Mouse (Mus musculus) forebrain, embryonic 16.5 days (tissue): ENCODE data around the gene Spc24. TPM values are rescaled to one million over a fixed set of nuclear protein-coding genes. Genes with fewer than 3 reads are reported as not detected.
A peak's percentile ranks its signal among the peaks of the same experiment; 100 is the strongest.

Source experiments
- ATAC-seq: fragments of 200-750 bp; cut with Nextera tagmentation; 2 replicates; pipeline ENCODE4 v1.8.0; 2017; ENCODE audit warnings: mild to moderate bottlenecking, moderate library complexity
- H3K27ac ChIP-seq: fragments of 300-500 bp; sonication (generic); 2 replicates; pipeline ENCODE4 v1.5.1; 2014; ENCODE audit warnings: low read length, control low read depth
- H3K27me3 ChIP-seq: fragments of 300-500 bp; sonication (generic); replicated peaks from 2 replicates; pipeline ENCODE4 v1.6.1; 2014; ENCODE audit warnings: low read length; ENCODE audit not compliant: control insufficient read depth, insufficient read depth
- H3K36me3 ChIP-seq: fragments of 300-500 bp; sonication (generic); 2 replicates; pipeline ENCODE4 v1.6.1; 2014; ENCODE audit not compliant: control insufficient read depth, insufficient read depth
- H3K4me1 ChIP-seq: fragments of 300-500 bp; sonication (generic); replicated peaks from 2 replicates; pipeline ENCODE4 v1.6.1; 2014; ENCODE audit warnings: low read length; ENCODE audit not compliant: control insufficient read depth, insufficient read depth
- H3K4me2 ChIP-seq: fragments of 300-500 bp; sonication (generic); 2 replicates; pipeline ENCODE4 v1.6.1; 2014; ENCODE audit warnings: mild to moderate bottlenecking, low read length, control low read depth
- H3K4me3 ChIP-seq: fragments of 300-500 bp; sonication (generic); replicated peaks from 2 replicates; pipeline ENCODE4 v1.5.1; 2014; ENCODE audit warnings: mild to moderate bottlenecking, low read length, control low read depth
- H3K9ac ChIP-seq: fragments of 300-500 bp; sonication (generic); replicated peaks from 2 replicates; pipeline ENCODE4 v1.6.1; 2014; ENCODE audit warnings: low read depth, low read length, control low read depth
- H3K9me3 ChIP-seq: fragments of 300-500 bp; sonication (generic); 2 replicates; pipeline ENCODE4 v1.6.1; 2016; ENCODE audit warnings: low read length; ENCODE audit not compliant: control insufficient read depth
- WGBS: fragments of 180-500 bp; shearing (Covaris S2); extraction: QIAGEN DNeasy Blood & Tissue Kit; methylation state at CpG from one replicate; pipeline ENCODE4 v1.1.7; 2014; 5-methylcytosine and 5-hydroxymethylcytosine counted together
- polyA plus RNA-seq: library from polyadenylated mRNA; unstranded; fragments of >200 nt; fragmentation: Nextera tagmentation; extraction: Ambion mirVana; gene quantifications from 2 replicates; pipeline ENCODE4 v1.2.1, GENCODE M21; 2015

Gene Spc24
- polyA plus RNA-seq, 1 experiment from 2014 or later: 35.1 TPM

- H3K9ac ChIP-seq: no peak overlapping the region
- ATAC-seq: no peak
Measured at GRCm38 (mm10) chr9:21726218-21726975, 33.7 kb downstream of the Spc24 start.

GRCm38 (mm10) chr9:21725224-21726121 is 34.6 kb downstream of the Spc24 start:
- H3K36me3 ChIP-seq: no peaks in the 10 kb centered on the region
- no peak overlapping the region; the same call in 1 of the 2 replicates for H3K9ac ChIP-seq
- peak overlapping the region; percentile 78 for H3K4me2 ChIP-seq
- no peak overlapping the region for H3K27ac ChIP-seq
- no peaks in the 10 kb centered on the region for H3K9me3 ChIP-seq
- 86% methylated on average over 23 of the region's 23 CpGs for WGBS
- H3K4me3 ChIP-seq: peak overlapping the region; percentile 70
- no peak for ATAC-seq
- H3K4me1 ChIP-seq: peaks cover 25% of the 10 kb centered on the region
- no peaks in the 10 kb centered on the region for H3K27me3 ChIP-seq

More at GRCm38 (mm10) chr9:21726218-21726975, 33.7 kb downstream of the Spc24 start:
- 82% methylated on average over 14 of the region's 14 CpGs for WGBS
- Histone ChIP-seq H3K4me2 (peak overlapping the region; percentile 6; the same call in 1 of the 2 replicates), H3K4me1 (peaks cover 23% of the 10 kb centered on the region), H3K9me3 (no peaks in the 10 kb centered on the region), H3K36me3 (no peaks in the 10 kb centered on the region), H3K4me3 (no peak overlapping the region), H3K27me3 (no peaks in the 10 kb centered on the region), H3K27ac (no peak overlapping the region)

- Histone ChIP-seq H3K27ac (peak overlapping the region; percentile 92), H3K9me3 (no peaks in the 10 kb centered on the region), H3K4me2 (peak overlapping the region; percentile 78), H3K4me3 (peak overlapping the region; percentile 70), H3K4me1 (peaks cover 25% of the 10 kb centered on the region), H3K9ac (peak overlapping the region; percentile 63), H3K27me3 (no peaks in the 10 kb centered on the region), H3K36me3 (no peaks in the 10 kb centered on the region)
- ATAC-seq: peak; percentile 97
- under 1% methylated on average over 16 of the region's 18 CpGs for WGBS
Measured at GRCm38 (mm10) chr9:21724147-21724536, 36.0 kb downstream of the Spc24 start.

- under 1% methylated on average over 47 of the region's 47 CpGs for WGBS
Measured at GRCm38 (mm10) chr9:21723377-21724146, 36.5 kb downstream of the Spc24 start, which contains the start of gene Ldlr. Ldlr (plus strand) TSS chr9:21723483.

GRCm38 (mm10) chr9:21721036-21721435 is 39.1 kb downstream of the Spc24 start:
- Histone ChIP-seq H3K9me3 (no peaks in the 10 kb centered on the region), H3K27ac (no peak overlapping the region), H3K4me2 (no peak overlapping the region), H3K4me1 (peaks cover 21% of the 10 kb centered on the region), H3K27me3 (no peaks in the 10 kb centered on the region), H3K9ac (no peak overlapping the region), H3K4me3 (no peak overlapping the region), H3K36me3 (no peaks in the 10 kb centered on the region)
- ATAC-seq: no peak
- 83% methylated on average over 2 of the region's 2 CpGs for WGBS

More at GRCm38 (mm10) chr9:21723377-21724146, 36.5 kb downstream of the Spc24 start, which contains the start of gene Ldlr:
- peak; percentile 84 for ATAC-seq
- H3K4me2 ChIP-seq: peak within 1 kb of the TSS; percentile 78
- H3K27me3 ChIP-seq: no peaks in the 10 kb centered on the region
- no peaks in the 10 kb centered on the region for H3K36me3 ChIP-seq
- H3K9ac ChIP-seq: peak within 1 kb of the TSS; percentile 63
- peak within 1 kb of the TSS; percentile 70 for H3K4me3 ChIP-seq
- H3K27ac ChIP-seq: peak within 1 kb of the TSS; percentile 92
- H3K4me1 ChIP-seq: peaks cover 25% of the 10 kb centered on the region
- H3K9me3 ChIP-seq: no peaks in the 10 kb centered on the region

- H3K9me3 ChIP-seq: no peaks in the 10 kb centered on the region
- ATAC-seq: no peak
- no peak overlapping the region for H3K9ac ChIP-seq
- no peak overlapping the region for H3K27ac ChIP-seq
- H3K27me3 ChIP-seq: no peaks in the 10 kb centered on the region
- 92% methylated on average over 2 of the region's 2 CpGs for WGBS
- 0 out of 2 replicates have a peak, but pooled peaks cover 3% of the 10 kb centered on the region for H3K4me1 ChIP-seq
- H3K4me2 ChIP-seq: no peak overlapping the region
- no peaks in the 10 kb centered on the region for H3K36me3 ChIP-seq
- no peak overlapping the region for H3K4me3 ChIP-seq
Measured at GRCm38 (mm10) chr9:21717015-21717414, 43.1 kb downstream of the Spc24 start.

GRCm38 (mm10) chr9:21715298-21715697 is 44.8 kb downstream of the Spc24 start:
- H3K36me3 ChIP-seq: no peaks in the 10 kb centered on the region
- no peak overlapping the region for H3K27ac ChIP-seq
- H3K9me3 ChIP-seq: no peaks in the 10 kb centered on the region
- ATAC-seq: no peak
- no peak overlapping the region for H3K9ac ChIP-seq
- H3K27me3 ChIP-seq: no peaks in the 10 kb centered on the region
- no peaks in the 10 kb centered on the region for H3K4me1 ChIP-seq
- H3K4me2 ChIP-seq: no peak overlapping the region
- 70% methylated on average over 4 of the region's 4 CpGs for WGBS
- H3K4me3 ChIP-seq: no peak overlapping the region

- H3K4me2 ChIP-seq: no peak overlapping the region
- H3K9me3 ChIP-seq: no peaks in the 10 kb centered on the region
- no peak overlapping the region for H3K4me3 ChIP-seq
- no peaks in the 10 kb centered on the region for H3K4me1 ChIP-seq
- no peak overlapping the region for H3K9ac ChIP-seq
- ATAC-seq: no peak
- 90% methylated on average over 3 of the region's 3 CpGs for WGBS
- peaks cover 14% of the 10 kb centered on the region for H3K36me3 ChIP-seq
- H3K27ac ChIP-seq: no peak overlapping the region
- no peaks in the 10 kb centered on the region for H3K27me3 ChIP-seq
Measured at GRCm38 (mm10) chr9:21709340-21709739, 50.8 kb downstream of the Spc24 start.
